Mouse (Mus musculus) lung, embryonic 14.5 days (tissue): ENCODE results near the gene Susd6. TPM values are rescaled to one million over a fixed set of nuclear protein-coding genes. Genes with fewer than 3 reads are reported as not detected.

Experiments
- ATAC-seq: fragments of 200-750 bp; cut with Nextera tagmentation; 2 replicates; pipeline ENCODE4 v1.8.0; 2017; ENCODE audit warnings: mild to moderate bottlenecking, moderate TSS enrichment, moderate library complexity; ENCODE audit not compliant: insufficient read depth
- DNase-seq: peaks from one replicate; pipeline ENCODE4 v3.0.0-alpha.2; 2015
- H3K27ac ChIP-seq: fragments of 300-500 bp; sonication (generic); 2 replicates; pipeline ENCODE4 v1.5.1; 2014; ENCODE audit warnings: low read depth, mild to moderate bottlenecking, moderate library complexity
- H3K27me3 ChIP-seq: fragments of 300-500 bp; sonication (generic); 2 replicates; pipeline ENCODE4 v1.6.1; 2014; ENCODE audit warnings: low read length, control low read depth; ENCODE audit not compliant: insufficient read depth
- H3K36me3 ChIP-seq: fragments of 300-500 bp; sonication (generic); 2 replicates; pipeline ENCODE4 v1.6.1; 2014; ENCODE audit warnings: control low read depth; ENCODE audit not compliant: insufficient read depth
- H3K4me1 ChIP-seq: fragments of 300-500 bp; sonication (generic); 2 replicates; pipeline ENCODE4 v1.6.1; 2014; ENCODE audit warnings: antibody characterized with exemption, control low read depth; ENCODE audit not compliant: insufficient read depth
- H3K4me2 ChIP-seq: fragments of 300-500 bp; sonication (generic); 2 replicates; pipeline ENCODE4 v1.6.1; 2014; ENCODE audit warnings: mild to moderate bottlenecking
- H3K4me3 ChIP-seq: fragments of 300-500 bp; sonication (generic); 2 replicates; pipeline ENCODE4 v1.5.1; 2014; ENCODE audit warnings: low read depth, low read length
- H3K9ac ChIP-seq: fragments of 300-500 bp; sonication (generic); 2 replicates; pipeline ENCODE4 v1.6.1; 2014
- H3K9me3 ChIP-seq: fragments of 300-500 bp; sonication (generic); 2 replicates; pipeline ENCODE4 v1.6.1; 2016; ENCODE audit warnings: low read depth, low read length, control low read depth
- CTCF ChIP-seq: IDR thresholded peaks from 2 replicates; pipeline ENCODE4 v1.5.1; 2016; ENCODE audit warnings: antibody characterized with exemption, low read depth
- WGBS: fragments of 180-500 bp; shearing (Covaris S2); extraction: QIAGEN DNeasy Blood & Tissue Kit; methylation state at CpG from one replicate; pipeline ENCODE4 v1.1.7; 2014; 5-methylcytosine and 5-hydroxymethylcytosine counted together
- polyA plus RNA-seq: library from polyadenylated mRNA; unstranded; fragments of >200 nt; fragmentation: Nextera tagmentation; extraction: Ambion mirVana; gene quantifications from 2 replicates; pipeline ENCODE4 v1.2.1, GENCODE M21; 2014

The Susd6 gene
- polyA plus RNA-seq, 1 experiment from 2014 or later = 20.5 TPM

- Histone ChIP-seq H3K36me3 (no peaks in the 10 kb centered on the region), H3K4me1 (no peaks in the 10 kb centered on the region), H3K27me3 (no peaks in the 10 kb centered on the region), H3K9me3 (no peaks in the 10 kb centered on the region), H3K9ac (no peak overlapping the region), H3K4me2 (no peak overlapping the region), H3K27ac (no peak overlapping the region), H3K4me3 (no peak overlapping the region)
- 79% methylated on average over 7 of the region's 7 CpGs for WGBS
- no peak for TF ChIP-seq CTCF
- DNase-seq (no peak), ATAC-seq (no peak)
These were observed 78.1 kb downstream of the Susd6 start for GRCm38 (mm10) chr12:80868401-80868800.

DNA sequence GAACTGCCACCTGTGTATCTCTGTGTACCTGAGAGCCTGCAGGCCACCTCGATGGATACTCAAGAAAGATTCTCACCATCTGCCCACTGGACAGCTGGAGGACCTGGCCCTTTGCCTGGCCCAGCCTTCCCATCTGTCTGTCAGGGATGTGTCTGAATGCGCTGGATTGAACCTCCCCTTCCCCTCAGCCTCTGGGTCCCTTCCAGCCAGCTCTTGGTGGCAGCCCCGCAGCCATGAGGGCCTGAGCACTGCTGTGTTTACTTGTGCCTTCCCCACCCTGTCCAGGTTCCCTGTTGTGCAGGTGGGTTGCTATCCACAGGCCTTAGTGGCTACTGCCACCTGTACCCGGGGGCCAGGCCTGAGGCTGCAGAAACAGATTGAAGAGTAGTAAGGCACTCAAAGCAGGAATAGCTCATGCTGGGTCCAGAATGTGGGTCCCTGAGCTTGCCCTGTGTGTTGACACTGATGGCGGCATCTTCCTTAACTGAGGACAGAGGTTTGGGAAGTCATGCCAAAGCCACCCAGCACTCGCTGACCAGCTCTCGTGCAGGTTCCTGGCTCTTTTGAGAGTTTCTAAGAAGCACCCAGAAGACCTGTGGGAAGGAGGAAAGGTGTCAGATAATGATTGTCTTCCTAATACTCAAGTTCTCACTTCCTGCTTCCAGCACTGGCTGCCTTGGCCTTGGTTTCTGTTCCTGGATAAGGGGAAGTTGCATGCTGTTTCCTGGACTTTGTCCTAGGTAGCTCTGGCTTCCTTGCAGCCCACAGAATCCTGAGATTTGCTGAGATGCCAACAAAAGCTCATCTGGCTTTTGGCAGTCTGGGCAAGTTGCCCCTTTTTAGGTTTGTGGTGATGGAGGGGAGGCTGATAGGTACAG is 87.1 kb downstream of the Susd6 start:
- H3K36me3 ChIP-seq = peaks cover 34% of the 10 kb centered on the region
- no peaks in the 10 kb centered on the region for H3K9me3 ChIP-seq
- H3K4me1 ChIP-seq = no peaks in the 10 kb centered on the region
- no peak overlapping the region for H3K4me2 ChIP-seq
- no peak for TF ChIP-seq CTCF
- DNase-seq (no peak), ATAC-seq (no peak; the same call in 1 of the 2 replicates)
- 77% methylated on average over 7 of the region's 7 CpGs for WGBS
- no peak overlapping the region for H3K9ac ChIP-seq
- H3K4me3 ChIP-seq = no peak overlapping the region
- H3K27me3 ChIP-seq = no peaks in the 10 kb centered on the region
- no peak overlapping the region for H3K27ac ChIP-seq

DNA sequence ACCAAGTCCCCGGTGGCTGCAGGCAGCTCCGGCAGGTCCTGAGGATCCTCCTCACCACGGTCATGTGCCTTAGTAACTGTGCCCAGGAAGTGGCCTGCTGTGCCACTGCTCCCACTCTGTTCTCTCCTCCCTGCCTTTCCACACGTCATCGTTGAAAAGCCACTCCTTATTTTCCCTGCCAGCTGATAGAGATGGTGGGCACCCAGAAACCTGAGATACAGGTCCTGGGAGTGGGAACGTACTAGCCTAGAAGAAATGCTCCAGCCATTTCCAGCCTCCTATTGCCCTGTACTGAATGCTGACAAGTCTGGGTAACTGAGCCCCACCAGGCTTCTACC is 87.8 kb downstream of the Susd6 start:
- Histone ChIP-seq H3K4me1 (no peaks in the 10 kb centered on the region), H3K9ac (no peak overlapping the region), H3K4me2 (no peak overlapping the region), H3K27ac (no peak overlapping the region), H3K9me3 (no peaks in the 10 kb centered on the region), H3K4me3 (no peak overlapping the region), H3K36me3 (peaks cover 34% of the 10 kb centered on the region), H3K27me3 (no peaks in the 10 kb centered on the region)
- ATAC-seq = no peak
- WGBS = 79% methylated on average over 6 of the region's 6 CpGs
- no peak for TF ChIP-seq CTCF
- no peak for DNase-seq

DNA sequence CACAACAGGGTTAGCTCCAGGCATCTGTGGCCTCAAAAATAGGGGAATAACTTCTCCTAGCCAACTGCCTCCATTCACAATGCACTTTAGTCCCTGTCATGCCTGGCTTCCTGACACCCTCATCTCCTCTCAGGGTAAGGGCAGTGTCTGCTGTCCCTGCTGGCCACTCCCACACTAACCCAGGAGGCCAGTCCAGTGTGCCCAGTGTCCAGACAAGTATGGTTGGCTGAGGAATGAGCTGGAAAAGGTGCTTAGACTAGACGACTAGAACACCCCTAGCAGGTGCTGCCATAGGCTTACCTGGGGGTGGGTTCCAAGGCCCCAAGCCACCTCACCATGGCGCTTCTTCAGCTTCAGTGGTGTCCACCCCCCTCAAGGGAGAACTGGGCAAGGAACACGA is 88.3 kb downstream of the Susd6 start:
- ATAC-seq (no peak), DNase-seq (no peak)
- Histone ChIP-seq H3K4me2 (no peak overlapping the region), H3K4me3 (no peak overlapping the region), H3K36me3 (peaks cover 34% of the 10 kb centered on the region), H3K27me3 (no peaks in the 10 kb centered on the region), H3K4me1 (no peaks in the 10 kb centered on the region), H3K27ac (no peak overlapping the region), H3K9me3 (no peaks in the 10 kb centered on the region), H3K9ac (no peak overlapping the region)
- WGBS = 61% methylated on average over 3 of the region's 3 CpGs
- TF ChIP-seq CTCF = no peak

- no peaks in the 10 kb centered on the region for H3K27me3 ChIP-seq
- DNase-seq (no peak), ATAC-seq (no peak)
- H3K4me3 ChIP-seq = no peak overlapping the region
- H3K4me2 ChIP-seq = no peak overlapping the region
- TF ChIP-seq CTCF = no peak
- H3K9ac ChIP-seq = no peak overlapping the region
- H3K9me3 ChIP-seq = no peaks in the 10 kb centered on the region
- 52% methylated on average over 4 of the region's 4 CpGs for WGBS
- no peak overlapping the region for H3K27ac ChIP-seq
- H3K36me3 ChIP-seq = peaks cover 30% of the 10 kb centered on the region
- no peaks in the 10 kb centered on the region for H3K4me1 ChIP-seq
These were observed 89.0 kb downstream of the Susd6 start for GRCm38 (mm10) chr12:80879267-80879666.

- ATAC-seq (no peak), DNase-seq (no peak)
- H3K4me1 ChIP-seq = no peaks in the 10 kb centered on the region; the same call in 1 of the 2 replicates
- WGBS = 83% methylated on average over 3 of the region's 3 CpGs
- no peaks in the 10 kb centered on the region for H3K27me3 ChIP-seq
- no peak overlapping the region for H3K4me3 ChIP-seq
- H3K9ac ChIP-seq = no peak overlapping the region
- H3K27ac ChIP-seq = no peak overlapping the region
- H3K9me3 ChIP-seq = no peaks in the 10 kb centered on the region
- TF ChIP-seq CTCF = no peak
- no peak overlapping the region for H3K4me2 ChIP-seq
- H3K36me3 ChIP-seq = peaks cover 17% of the 10 kb centered on the region
These were observed 90.8 kb downstream of the Susd6 start for GRCm38 (mm10) chr12:80881121-80881520.

DNA sequence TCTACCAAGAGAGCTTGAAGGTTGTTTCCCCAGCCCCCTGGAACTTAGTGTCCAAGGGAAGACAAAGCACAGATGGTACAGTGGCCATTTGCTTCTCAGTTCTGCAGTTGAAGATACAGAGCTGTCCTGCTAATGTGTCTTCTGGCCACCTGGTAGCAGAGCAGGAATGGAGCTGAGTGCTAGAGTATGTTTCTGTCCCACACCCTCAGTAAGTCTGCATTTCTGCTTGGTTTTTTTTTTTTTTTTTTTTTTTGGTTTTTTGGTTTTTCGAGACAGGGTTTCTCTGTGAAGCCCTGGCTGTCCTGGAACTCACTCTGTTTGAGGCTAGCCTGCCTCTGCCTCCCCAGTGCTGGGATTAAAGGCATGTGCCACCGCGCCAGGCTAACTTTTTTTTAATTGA is 93.0 kb downstream of the Susd6 start:
- ATAC-seq (no peak), DNase-seq (no peak)
- 93% methylated on average over 3 of the region's 3 CpGs for WGBS
- H3K27ac ChIP-seq = no peak overlapping the region
- no peaks in the 10 kb centered on the region; the same call in 1 of the 2 replicates for H3K4me1 ChIP-seq
- no peaks in the 10 kb centered on the region for H3K27me3 ChIP-seq
- H3K9ac ChIP-seq = no peak overlapping the region
- H3K4me3 ChIP-seq = no peak overlapping the region
- H3K9me3 ChIP-seq = no peaks in the 10 kb centered on the region
- H3K36me3 ChIP-seq = no peaks in the 10 kb centered on the region; the same call in 1 of the 2 replicates
- TF ChIP-seq CTCF = no peak
- H3K4me2 ChIP-seq = no peak overlapping the region
